Mouse (Mus musculus): ENCODE results near the gene Wbp2nl. TPM values are rescaled to one million over a fixed set of nuclear protein-coding genes. Genes with fewer than 3 reads are reported as not detected.
A peak's percentile ranks its signal among the peaks of the same experiment; 100 is the strongest.
"Not testable (repeated sequence)": the region's sequence is repeated elsewhere in the genome, so short reads cannot be mapped to it uniquely, and the experiment has no call there.

Wbp2nl gene
- polyA plus RNA-seq, 1 experiment from 2014 or later, result not detected

GRCm38 (mm10) chr15:82353078-82353744 lies 54.5 kb downstream of the Wbp2nl start:
- Histone ChIP-seq H3K4me1 (peaks cover 23% of the 10 kb centered on the region), H3K36me3 (peaks cover 32% of the 10 kb centered on the region), H3K27me3 (no peaks in the 10 kb centered on the region), H3K4me3 (peak overlapping the region; percentile 94), H3K4me2 (replicated peaks) (peak overlapping the region; percentile 93), H3K9ac (peak overlapping the region; percentile 97), H3K27ac (0 out of 2 replicates have a peak overlapping the region, but pooled peaks have one; percentile 52), H3K9me3 (no peaks in the 10 kb centered on the region)
- ATAC-seq (ENCODE audit: low FRiP score, low read depth), result no peak
- WGBS, result 30% methylated on average over 14 of the region's 14 CpGs

GRCm38 (mm10) chr15:82353745-82354113 lies 55.0 kb downstream of the Wbp2nl start:
- WGBS, result under 1% methylated on average over 23 of the region's 23 CpGs
- H3K4me3 ChIP-seq, result peak overlapping the region; percentile 94
- H3K4me1 ChIP-seq, result peaks cover 27% of the 10 kb centered on the region
- ATAC-seq (ENCODE audit: low FRiP score, low read depth), result no peak; the same call in 1 of the 2 replicates
- peak overlapping the region; percentile 93 for H3K4me2 ChIP-seq (replicated peaks)
- no peaks in the 10 kb centered on the region for H3K9me3 ChIP-seq
- 0 out of 2 replicates have a peak overlapping the region, but pooled peaks have one; percentile 52 for H3K27ac ChIP-seq
- H3K9ac ChIP-seq, result peak overlapping the region; percentile 97
- no peaks in the 10 kb centered on the region for H3K27me3 ChIP-seq
- peaks cover 27% of the 10 kb centered on the region for H3K36me3 ChIP-seq

- no peaks in the 10 kb centered on the region for H3K9me3 ChIP-seq
- ATAC-seq (ENCODE audit: low FRiP score, low read depth), result peak; percentile 100
- peaks cover 31% of the 10 kb centered on the region for H3K4me1 ChIP-seq
- peak within 1 kb of the TSS; percentile 87 for H3K27ac ChIP-seq
- H3K4me2 ChIP-seq (replicated peaks), result peak within 1 kb of the TSS; percentile 93
- H3K9ac ChIP-seq, result peak within 1 kb of the TSS; percentile 97
- no peaks in the 10 kb centered on the region for H3K27me3 ChIP-seq
- H3K4me3 ChIP-seq, result peak within 1 kb of the TSS; percentile 94
- 2% methylated on average over 57 of the region's 57 CpGs for WGBS
- H3K36me3 ChIP-seq, result peaks cover 21% of the 10 kb centered on the region
These were observed 55.6 kb downstream of the Wbp2nl start, which contains the start of gene Ndufa6 for GRCm38 (mm10) chr15:82354126-82354945. TSS of gene Ndufa6 (minus strand) at chr15:82354322.

GRCm38 (mm10) chr15:82358431-82359260 lies 59.9 kb downstream of the Wbp2nl start:
- Histone ChIP-seq H3K9ac (no peak overlapping the region; the same call in 1 of the 2 replicates), H3K4me3 (no peak overlapping the region), H3K27me3 (no peaks in the 10 kb centered on the region), H3K4me1 (peaks cover 18% of the 10 kb centered on the region), H3K9me3 (no peaks in the 10 kb centered on the region), H3K4me2 (replicated peaks) (no peak overlapping the region), H3K27ac (peak overlapping the region; percentile 4; the same call in 1 of the 2 replicates), H3K36me3 (no peaks in the 10 kb centered on the region)
- 54% methylated on average over 22 of the region's 22 CpGs for WGBS
- no peak for ATAC-seq (ENCODE audit: low FRiP score, low read depth)

GRCm38 (mm10) chr15:82361459-82362018 lies 62.8 kb downstream of the Wbp2nl start:
- no peak overlapping the region for H3K4me2 ChIP-seq (replicated peaks)
- ATAC-seq (ENCODE audit: low FRiP score, low read depth), result peak; percentile 48; the same call in 1 of the 2 replicates
- no peaks in the 10 kb centered on the region for H3K9me3 ChIP-seq
- no peaks in the 10 kb centered on the region for H3K27me3 ChIP-seq
- no peak overlapping the region for H3K9ac ChIP-seq
- no peak overlapping the region for H3K4me3 ChIP-seq
- no peak overlapping the region for H3K27ac ChIP-seq
- WGBS, result 73% methylated on average over 11 of the region's 11 CpGs
- no peaks in the 10 kb centered on the region for H3K36me3 ChIP-seq
- peaks cover 14% of the 10 kb centered on the region; the same call in 1 of the 2 replicates for H3K4me1 ChIP-seq

GRCm38 (mm10) chr15:82362234-82362633 lies 63.5 kb downstream of the Wbp2nl start:
- no peak for ATAC-seq (ENCODE audit: low FRiP score, low read depth)
- H3K36me3 ChIP-seq, result no peaks in the 10 kb centered on the region
- H3K9me3 ChIP-seq, result no peaks in the 10 kb centered on the region
- H3K4me3 ChIP-seq, result no peak overlapping the region
- 77% methylated on average over 4 of the region's 4 CpGs for WGBS
- H3K9ac ChIP-seq, result no peak overlapping the region
- H3K4me2 ChIP-seq (replicated peaks), result no peak overlapping the region
- no peak overlapping the region for H3K27ac ChIP-seq
- H3K4me1 ChIP-seq, result peaks cover 14% of the 10 kb centered on the region; the same call in 1 of the 2 replicates
- no peaks in the 10 kb centered on the region for H3K27me3 ChIP-seq

GRCm38 (mm10) chr15:82363801-82364200 lies 65.0 kb downstream of the Wbp2nl start:
- not testable (repeated sequence) for H3K4me2 ChIP-seq (replicated peaks); H3K9me3 ChIP-seq; H3K36me3 ChIP-seq; H3K4me1 ChIP-seq; ATAC-seq (ENCODE audit: low FRiP score, low read depth); H3K9ac ChIP-seq; H3K27ac ChIP-seq; H3K4me3 ChIP-seq; H3K27me3 ChIP-seq
- WGBS, result 79% methylated on average over 7 of the region's 12 CpGs

Other genes starting within 250 kb of the Wbp2nl start
- gene 4930407I10Rik, start 239.8 kb upstream of the Wbp2nl start, polyA plus RNA-seq (2015; fragmentation: Nextera tagmentation; extraction: Ambion mirVana), result 0.03 TPM in 1 of 2 replicates, not detected in the other
- gene Mei1, start 229.0 kb upstream of the Wbp2nl start, polyA plus RNA-seq (2015; fragmentation: Nextera tagmentation; extraction: Ambion mirVana), result 0.11 and 0.17 TPM in 2 replicates
- 27.6 and 30.3 TPM in 2 replicates for gene Ccdc134, start 171.0 kb upstream of the Wbp2nl start, polyA plus RNA-seq (2015; fragmentation: Nextera tagmentation; extraction: Ambion mirVana)
- gene Srebf2, start 151.8 kb upstream of the Wbp2nl start, polyA plus RNA-seq (2015; fragmentation: Nextera tagmentation; extraction: Ambion mirVana), result 168 and 173 TPM in 2 replicates
- 0.15 and 0.34 TPM in 2 replicates for gene Shisa8, start 86.1 kb upstream of the Wbp2nl start, polyA plus RNA-seq (2015; fragmentation: Nextera tagmentation; extraction: Ambion mirVana)
- 0.13 and 0.15 TPM in 2 replicates for gene Tnfrsf13c, start 74.6 kb upstream of the Wbp2nl start, polyA plus RNA-seq (2015; fragmentation: Nextera tagmentation; extraction: Ambion mirVana)
- gene Cenpm, start 54.2 kb upstream of the Wbp2nl start, polyA plus RNA-seq (2015; fragmentation: Nextera tagmentation; extraction: Ambion mirVana), result 62.5 and 62.6 TPM in 2 replicates
- not detected in 2 replicates for gene 1500009C09Rik, start 46.6 kb upstream of the Wbp2nl start, polyA plus RNA-seq (2015; fragmentation: Nextera tagmentation; extraction: Ambion mirVana)
- 25.6 and 26.1 TPM in 2 replicates for gene Sept3, start 24.1 kb upstream of the Wbp2nl start, polyA plus RNA-seq (2015; fragmentation: Nextera tagmentation; extraction: Ambion mirVana)
- gene Naga, start 40.0 kb downstream of the Wbp2nl start, polyA plus RNA-seq (2015; fragmentation: Nextera tagmentation; extraction: Ambion mirVana), result 45.5 and 48.1 TPM in 2 replicates
- gene Pheta2, start 40.0 kb downstream of the Wbp2nl start, polyA plus RNA-seq (2015; fragmentation: Nextera tagmentation; extraction: Ambion mirVana), result 17.9 and 18.6 TPM in 2 replicates
- 239 and 258 TPM in 2 replicates for gene Smdt1, start 40.0 kb downstream of the Wbp2nl start, polyA plus RNA-seq (2015; fragmentation: Nextera tagmentation; extraction: Ambion mirVana)
- gene Ndufa6, start 55.4 kb downstream of the Wbp2nl start, polyA plus RNA-seq (2015; fragmentation: Nextera tagmentation; extraction: Ambion mirVana), result 294 and 300 TPM in 2 replicates
- 7.3 and 9.5 TPM in 2 replicates for gene Cyp2d22, start 81.3 kb downstream of the Wbp2nl start, polyA plus RNA-seq (2015; fragmentation: Nextera tagmentation; extraction: Ambion mirVana)
- not detected in 2 replicates for gene Cyp2d11, start 95.1 kb downstream of the Wbp2nl start, polyA plus RNA-seq (2015; fragmentation: Nextera tagmentation; extraction: Ambion mirVana)
- gene Cyp2d10, start 108.2 kb downstream of the Wbp2nl start, polyA plus RNA-seq (2015; fragmentation: Nextera tagmentation; extraction: Ambion mirVana), result 0.15 TPM in 1 of 2 replicates, not detected in the other
- not detected in 2 replicates for gene Cyp2d9, start 134.5 kb downstream of the Wbp2nl start, polyA plus RNA-seq (2015; fragmentation: Nextera tagmentation; extraction: Ambion mirVana)

Measured in limb, embryonic 13.5 days (tissue).